Mouse (Mus musculus): ENCODE measurements around the gene Prph2. TPM values are rescaled to one million over a fixed set of nuclear protein-coding genes. Genes with fewer than 3 reads are reported as not detected.

The Prph2 gene
- total RNA-seq, 2 experiments from 2014 or later = not detected

DNA sequence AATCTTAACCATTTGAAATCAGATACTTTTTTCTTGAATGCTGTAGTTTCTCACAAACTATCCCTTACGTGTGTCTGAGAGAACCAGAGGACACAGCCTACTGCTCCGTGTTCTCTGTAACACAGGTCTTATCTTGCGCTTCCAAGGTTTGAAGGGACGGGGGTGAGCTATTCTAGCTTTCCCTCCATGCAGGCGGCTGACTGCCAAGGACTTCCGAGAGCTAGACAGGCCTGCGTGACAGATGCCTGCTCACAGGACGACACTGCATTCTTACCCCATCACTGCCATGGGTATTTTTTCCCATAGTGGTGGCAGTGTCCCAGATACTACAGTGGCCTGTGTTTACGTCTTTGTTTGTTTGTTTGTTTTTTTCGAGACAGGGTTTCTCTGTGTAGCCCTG lies 50.0 kb downstream of the Prph2 start:
- DNase-seq (ENCODE audit: low spot score in 2 of 2) = no peak

- DNase-seq (ENCODE audit: low spot score in 2 of 2) = no peak
Measured at GRCm38 (mm10) chr17:46962153-46962552, 51.9 kb downstream of the Prph2 start.

GRCm38 (mm10) chr17:46963186-46963585 lies 52.9 kb downstream of the Prph2 start:
- no peak for DNase-seq (ENCODE audit: low spot score in 2 of 2)

GRCm38 (mm10) chr17:46966892-46967291 lies 56.6 kb downstream of the Prph2 start:
- no peak for DNase-seq (ENCODE audit: low spot score in 2 of 2)

GRCm38 (mm10) chr17:46972603-46973002 lies 62.3 kb downstream of the Prph2 start:
- DNase-seq (ENCODE audit: low spot score in 2 of 2) = no peak

Other genes with a start within 250 kb of the Prph2 start
- 10 to 100 TPM; 25.9 to 29.8 TPM for gene Rrp36, start 236.1 kb upstream of the Prph2 start, total RNA-seq (2021)
- gene Mea1, start 231.7 kb upstream of the Prph2 start, total RNA-seq (2021) = 100 to 1,000 TPM; 100 to 107 TPM
- gene Klhdc3, start 229.5 kb upstream of the Prph2 start, total RNA-seq (2021) = 10 to 100 TPM; 47.6 to 69.9 TPM
- 10 to 100 TPM; 40.2 to 46.5 TPM for gene Ppp2r5d, start 205.3 kb upstream of the Prph2 start, total RNA-seq (2021)
- gene Pex6, start 199.0 kb upstream of the Prph2 start, total RNA-seq (2021) = 10 to 100 TPM; 64.1 to 70.7 TPM
- gene Gnmt, start 181.3 kb upstream of the Prph2 start, total RNA-seq (2021) = 1 to 10 TPM; 1.2 to 2.0 TPM
- gene Cnpy3, start 158.2 kb upstream of the Prph2 start, total RNA-seq (2021) = 10 to 100 TPM; 44.8 to 55.9 TPM
- gene Ptcra, start 146.7 kb upstream of the Prph2 start, total RNA-seq (2021) = not detected
- 10 to 100 TPM; 39.6 to 63.0 TPM for gene 2310039H08Rik, start 137.8 kb upstream of the Prph2 start, total RNA-seq (2021)
- gene Rpl7l1, start 127.8 kb upstream of the Prph2 start, total RNA-seq (2021) = 100 to 1,000 TPM in 1 of 2 experiments, 10 to 100 TPM in 1; 93.5 to 103 TPM
- gene Bicral, start 52.0 kb upstream of the Prph2 start, total RNA-seq (2021) = 10 to 100 TPM; 16.7 to 18.2 TPM
- 10 to 100 TPM; 19.6 to 23.9 TPM for gene Tbcc, start 19.8 kb upstream of the Prph2 start, total RNA-seq (2021)
- gene Ubr2, start 100.1 kb downstream of the Prph2 start, total RNA-seq (2021) = 10 to 100 TPM; 62.1 to 87.8 TPM

Measured in adrenal gland, adult 18-20 months (tissue).